Mouse (Mus musculus) forebrain, embryonic 14.5 days (tissue): ENCODE measurements around the gene 1600014C23Rik. TPM values are rescaled to one million over a fixed set of nuclear protein-coding genes. Genes with fewer than 3 reads are reported as not detected.

Experiments used
- ATAC-seq: fragments of 200-750 bp; cut with Nextera tagmentation; 2 replicates; pipeline ENCODE4 v1.8.0; 2017; ENCODE audit warnings: mild to moderate bottlenecking, moderate library complexity
- DNase-seq: peaks from one replicate; pipeline ENCODE4 v3.0.0-alpha.2; 2015; ENCODE audit warnings: low spot score
- H3K27ac ChIP-seq: fragments of 300-500 bp; sonication (generic); 2 replicates; pipeline ENCODE4 v1.5.1; 2014; ENCODE audit warnings: low read depth, mild to moderate bottlenecking, control low read depth, low read length, moderate library complexity
- H3K27me3 ChIP-seq: fragments of 300-500 bp; sonication (generic); replicated peaks from 2 replicates; pipeline ENCODE4 v1.6.1; 2014; ENCODE audit warnings: low read length, control low read depth, mixed read lengths; ENCODE audit not compliant: control insufficient read depth, insufficient read depth
- H3K36me3 ChIP-seq: fragments of 300-500 bp; sonication (generic); 2 replicates; pipeline ENCODE4 v1.6.1; 2014; ENCODE audit warnings: low read length, control low read depth; ENCODE audit not compliant: control insufficient read depth, insufficient read depth
- H3K4me1 ChIP-seq: fragments of 300-500 bp; sonication (generic); 2 replicates; pipeline ENCODE4 v1.6.1; 2014; ENCODE audit warnings: antibody characterized with exemption, low read length, control low read depth; ENCODE audit not compliant: control insufficient read depth, insufficient read depth
- H3K4me2 ChIP-seq: fragments of 300-500 bp; sonication (generic); 2 replicates; pipeline ENCODE4 v1.6.1; 2014; ENCODE audit warnings: mild to moderate bottlenecking, control low read depth, low read length
- H3K4me3 ChIP-seq: fragments of 300-500 bp; sonication (generic); 2 replicates; pipeline ENCODE4 v1.5.1; 2014; ENCODE audit warnings: low read depth, low read length, control low read depth
- H3K9ac ChIP-seq: fragments of 300-500 bp; sonication (generic); 2 replicates; pipeline ENCODE4 v1.6.1; 2014; ENCODE audit warnings: mild to moderate bottlenecking, low read length, control low read depth, moderate library complexity
- H3K9me3 ChIP-seq: fragments of 300-500 bp; sonication (generic); replicated peaks from 2 replicates; pipeline ENCODE4 v1.6.1; 2016; ENCODE audit warnings: low read length, control low read depth, mixed read lengths; ENCODE audit not compliant: control insufficient read depth
- WGBS: fragments of 180-500 bp; shearing (Covaris S2); extraction: QIAGEN DNeasy Blood & Tissue Kit; methylation state at CpG from one replicate; pipeline ENCODE4 v1.1.7; 2014; 5-methylcytosine and 5-hydroxymethylcytosine counted together
- polyA plus RNA-seq: library from polyadenylated mRNA; unstranded; fragments of >200 nt; fragmentation: Nextera tagmentation; extraction: Ambion mirVana; gene quantifications from 2 replicates; pipeline ENCODE4 v1.2.1, GENCODE M21; 2014

1600014C23Rik gene
- polyA plus RNA-seq, 1 experiment from 2014 or later, result 0.38 TPM

DNA sequence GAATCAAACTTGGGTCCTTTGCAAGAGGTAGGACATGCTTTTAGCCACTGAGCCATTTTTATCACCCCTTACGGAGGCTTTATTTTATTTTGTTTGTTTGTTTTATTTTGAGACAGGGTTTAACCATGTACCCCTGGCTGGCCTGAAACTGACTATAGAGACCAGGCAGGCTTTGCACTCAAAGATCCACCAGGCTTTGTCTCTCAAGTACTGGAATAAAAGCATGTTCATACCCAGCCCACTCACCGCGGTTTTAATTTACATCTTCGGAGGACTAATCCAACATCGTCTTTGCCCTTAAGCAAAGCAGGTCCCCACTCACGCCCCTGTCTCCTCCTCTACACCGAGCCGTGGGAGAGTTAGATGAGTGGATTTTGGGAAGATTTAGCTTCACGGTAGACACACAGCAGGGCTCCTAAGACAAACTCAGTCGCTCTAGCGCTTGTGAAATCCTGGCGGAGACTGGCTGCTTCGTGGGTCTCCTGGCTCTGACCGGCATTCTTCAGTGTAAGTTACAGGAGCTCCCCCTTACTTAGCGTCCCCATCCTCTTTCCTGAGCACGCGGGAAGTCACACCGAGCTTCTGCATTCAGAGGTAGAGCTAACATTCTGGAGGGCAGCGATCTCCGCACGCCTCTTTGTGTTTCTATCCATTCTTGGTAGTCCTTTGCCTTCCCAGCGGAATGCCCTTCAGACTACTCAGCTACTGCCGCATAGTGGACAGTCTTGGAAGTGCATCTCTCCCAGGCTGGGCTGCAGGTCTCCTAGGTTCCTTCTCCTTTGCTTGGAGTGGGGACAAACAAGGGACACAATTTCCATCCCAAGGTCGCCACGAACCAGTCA lies 9.7 kb downstream of the 1600014C23Rik start:
- DNase-seq, result peak; percentile 96
- 4% methylated on average over 25 of the region's 25 CpGs for WGBS
- H3K4me2 ChIP-seq, result peak overlapping the region; percentile 66
- no peaks in the 10 kb centered on the region for H3K9me3 ChIP-seq
- peak overlapping the region; percentile 81 for H3K27ac ChIP-seq
- peak; percentile 81 for ATAC-seq
- H3K4me1 ChIP-seq, result peaks cover 4% of the 10 kb centered on the region; the same call in 1 of the 2 replicates
- peak overlapping the region; percentile 46 for H3K4me3 ChIP-seq
- H3K36me3 ChIP-seq, result no peaks in the 10 kb centered on the region
- no peaks in the 10 kb centered on the region for H3K27me3 ChIP-seq
- H3K9ac ChIP-seq, result peak overlapping the region; percentile 86

DNA sequence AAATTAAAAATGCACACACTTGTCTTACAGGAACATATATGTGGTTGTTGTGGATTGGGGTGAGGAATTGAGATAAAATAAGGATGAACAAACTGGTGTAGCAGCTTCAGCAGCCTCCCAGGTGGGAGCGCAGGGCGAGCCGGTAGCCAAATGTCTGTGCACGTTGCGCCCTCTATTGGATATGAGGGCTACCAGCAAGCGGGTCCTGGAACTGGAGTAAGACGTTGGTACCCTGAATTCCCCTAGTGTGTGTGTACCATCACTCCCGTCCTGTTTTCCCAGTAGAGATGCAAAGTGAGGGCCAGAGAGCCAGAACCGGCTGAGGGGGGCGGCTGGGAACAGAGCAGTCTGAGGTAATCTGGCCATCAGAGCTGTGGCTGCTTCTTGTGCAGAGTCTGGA lies 15.3 kb downstream of the 1600014C23Rik start:
- Histone ChIP-seq H3K27me3 (no peaks in the 10 kb centered on the region), H3K4me1 (peaks cover 4% of the 10 kb centered on the region; the same call in 1 of the 2 replicates), H3K4me3 (no peak overlapping the region), H3K4me2 (no peak overlapping the region), H3K36me3 (no peaks in the 10 kb centered on the region), H3K27ac (no peak overlapping the region), H3K9ac (no peak overlapping the region), H3K9me3 (no peaks in the 10 kb centered on the region)
- DNase-seq (peak; percentile 73), ATAC-seq (peak; percentile 46)
- WGBS, result 9% methylated on average over 10 of the region's 10 CpGs

DNA sequence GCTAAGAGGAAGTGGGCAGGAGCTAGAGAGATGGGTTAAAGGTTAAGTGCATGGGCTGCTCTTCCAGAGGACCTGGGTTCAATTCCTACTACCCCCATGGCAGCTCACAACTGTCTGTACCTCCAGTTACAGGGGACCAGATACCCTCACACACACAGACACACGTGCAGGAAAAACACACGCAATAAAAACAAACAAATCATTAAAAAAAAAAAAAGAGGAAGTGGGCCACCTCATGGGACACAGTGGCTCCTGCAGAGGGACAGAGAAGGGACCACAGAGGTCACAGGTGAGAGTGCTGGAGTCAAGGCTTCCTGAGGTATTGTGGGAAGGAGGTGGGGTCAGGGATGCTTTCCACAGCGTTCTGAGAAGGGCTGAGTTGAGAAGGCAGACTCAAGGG lies 22.1 kb downstream of the 1600014C23Rik start:
- no peak overlapping the region for H3K4me3 ChIP-seq
- H3K36me3 ChIP-seq, result no peaks in the 10 kb centered on the region
- ATAC-seq (no peak), DNase-seq (no peak)
- H3K27me3 ChIP-seq, result no peaks in the 10 kb centered on the region
- no peak overlapping the region for H3K9ac ChIP-seq
- no peak overlapping the region for H3K4me2 ChIP-seq
- no peak overlapping the region for H3K27ac ChIP-seq
- WGBS, result 69% methylated on average over 3 of the region's 3 CpGs
- no peaks in the 10 kb centered on the region for H3K4me1 ChIP-seq
- no peaks in the 10 kb centered on the region for H3K9me3 ChIP-seq

DNA sequence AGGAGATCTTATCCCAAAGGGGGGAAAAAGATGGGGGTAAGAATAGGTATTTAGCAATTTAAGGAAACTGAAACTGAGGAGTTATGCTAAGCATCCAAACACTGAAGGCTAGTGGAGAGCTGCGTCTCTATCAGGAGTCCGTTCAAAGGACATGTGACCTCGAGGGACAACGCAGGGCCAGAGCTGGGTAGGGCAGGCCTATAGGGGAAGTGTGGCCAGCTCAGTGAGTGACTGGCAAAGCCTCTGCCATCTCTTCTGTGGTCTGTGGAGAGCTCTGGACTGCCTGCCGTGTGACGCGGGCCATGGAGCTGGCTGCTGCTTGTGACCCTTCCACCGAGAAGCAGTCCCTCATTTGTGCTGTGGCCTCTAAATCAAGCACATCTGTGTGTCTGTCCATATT lies 23.2 kb downstream of the 1600014C23Rik start:
- WGBS, result 82% methylated on average over 8 of the region's 8 CpGs

DNA sequence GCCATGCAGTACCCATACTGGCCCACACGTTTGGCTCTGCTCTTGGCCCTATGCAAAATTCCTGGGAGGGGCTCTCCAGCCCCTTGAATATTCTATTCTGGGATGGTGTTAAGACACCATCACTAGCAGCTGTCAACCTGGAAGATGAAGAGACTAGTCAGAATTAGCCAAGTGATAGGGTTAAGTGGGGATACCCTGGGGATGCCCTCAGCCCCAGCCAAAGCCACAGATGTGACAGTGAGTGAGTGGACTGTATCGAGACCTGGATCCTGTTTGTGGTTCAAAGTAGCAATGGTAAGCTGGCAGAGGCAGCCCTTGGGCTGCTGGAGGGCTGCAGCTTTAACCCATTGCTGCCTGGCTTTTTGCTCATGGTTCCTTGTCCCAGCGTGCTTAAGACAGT lies 23.8 kb downstream of the 1600014C23Rik start:
- Histone ChIP-seq H3K27me3 (no peaks in the 10 kb centered on the region), H3K9ac (no peak overlapping the region), H3K27ac (no peak overlapping the region), H3K9me3 (no peaks in the 10 kb centered on the region), H3K36me3 (no peaks in the 10 kb centered on the region), H3K4me1 (no peaks in the 10 kb centered on the region), H3K4me3 (no peak overlapping the region), H3K4me2 (no peak overlapping the region)
- WGBS, result 55% methylated on average over 3 of the region's 3 CpGs
- DNase-seq (no peak), ATAC-seq (no peak)

More for the DNA sequence above, 23.2 kb downstream of the 1600014C23Rik start:
- Histone ChIP-seq H3K27me3 (no peaks in the 10 kb centered on the region), H3K36me3 (no peaks in the 10 kb centered on the region), H3K27ac (no peak overlapping the region), H3K9me3 (no peaks in the 10 kb centered on the region), H3K4me2 (no peak overlapping the region), H3K4me1 (no peaks in the 10 kb centered on the region), H3K4me3 (no peak overlapping the region), H3K9ac (no peak overlapping the region)
- no peak for ATAC-seq
- no peak for DNase-seq

DNA sequence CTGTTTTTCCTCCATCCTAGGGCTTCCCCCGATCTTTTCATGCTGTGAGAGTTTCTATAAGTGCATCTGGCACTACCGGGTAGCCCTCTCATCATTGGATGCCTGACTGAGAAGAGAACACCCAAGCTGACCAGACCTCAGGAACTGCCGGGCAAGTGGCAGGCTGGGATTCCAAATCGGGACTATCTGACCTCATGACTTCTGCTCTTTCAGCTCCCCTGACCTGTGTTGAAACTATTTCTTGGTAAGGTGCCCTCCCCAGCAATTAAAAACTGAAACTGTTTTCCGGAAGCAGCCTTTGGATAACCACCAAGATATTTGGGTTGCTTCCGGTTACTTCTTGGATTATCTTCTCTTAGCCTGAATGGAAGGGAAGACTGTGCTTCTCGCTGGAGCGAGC lies 25.5 kb downstream of the 1600014C23Rik start:
- H3K4me2 ChIP-seq, result no peak overlapping the region
- no peaks in the 10 kb centered on the region for H3K4me1 ChIP-seq
- H3K27ac ChIP-seq, result no peak overlapping the region
- no peaks in the 10 kb centered on the region for H3K9me3 ChIP-seq
- no peak overlapping the region for H3K4me3 ChIP-seq
- H3K36me3 ChIP-seq, result no peaks in the 10 kb centered on the region
- DNase-seq (no peak), ATAC-seq (no peak)
- H3K9ac ChIP-seq, result no peak overlapping the region
- WGBS, result 87% methylated on average over 8 of the region's 8 CpGs
- no peaks in the 10 kb centered on the region for H3K27me3 ChIP-seq

DNA sequence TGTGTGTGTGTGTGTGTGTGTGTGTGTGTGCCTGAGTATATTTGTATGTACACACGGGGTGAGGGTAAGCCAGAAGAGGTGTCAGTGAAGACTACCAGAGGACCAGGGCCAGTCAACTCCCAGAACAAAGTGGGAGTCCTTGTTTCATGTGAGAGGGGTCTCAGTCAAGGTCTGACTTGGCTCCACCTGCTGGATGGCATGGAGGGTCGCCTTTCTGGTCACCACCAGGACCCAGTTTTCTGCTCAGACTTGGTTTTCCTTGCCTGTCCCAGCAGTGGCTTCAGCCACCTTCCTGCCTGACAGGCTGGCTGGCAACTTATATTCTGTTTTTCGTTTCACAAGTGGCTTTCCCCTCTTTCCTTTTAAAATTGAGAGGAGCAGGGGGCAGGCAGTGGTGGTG lies 26.3 kb downstream of the 1600014C23Rik start:
- H3K4me2 ChIP-seq, result no peak overlapping the region
- H3K9me3 ChIP-seq, result no peaks in the 10 kb centered on the region
- DNase-seq, result no peak
- no peak for ATAC-seq
- H3K27ac ChIP-seq, result no peak overlapping the region
- no peak overlapping the region for H3K4me3 ChIP-seq
- H3K9ac ChIP-seq, result no peak overlapping the region
- H3K4me1 ChIP-seq, result no peaks in the 10 kb centered on the region
- H3K27me3 ChIP-seq, result no peaks in the 10 kb centered on the region
- 42% methylated on average over 3 of the region's 3 CpGs for WGBS
- no peaks in the 10 kb centered on the region for H3K36me3 ChIP-seq

DNA sequence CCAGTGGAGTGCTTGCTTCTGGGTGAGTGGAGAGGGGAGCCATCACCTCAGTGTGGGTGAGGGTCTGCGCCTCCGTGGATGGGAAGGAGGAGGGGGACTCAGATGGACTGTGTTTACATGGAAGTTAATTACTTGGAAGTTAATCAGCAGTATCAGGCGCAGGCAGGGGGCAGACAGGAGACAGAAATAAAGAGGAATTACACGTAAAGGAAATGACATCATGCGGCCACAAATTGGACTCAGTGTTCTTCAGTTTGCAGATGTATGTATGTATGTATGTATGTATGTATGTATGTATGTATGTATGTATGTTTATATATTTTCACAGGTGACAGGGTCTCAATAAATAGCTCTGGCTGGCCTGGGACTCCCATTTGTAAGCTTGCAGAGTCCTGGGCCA lies 26.8 kb downstream of the 1600014C23Rik start:
- no peak overlapping the region for H3K4me2 ChIP-seq
- no peak for DNase-seq
- no peak overlapping the region for H3K9ac ChIP-seq
- no peak for ATAC-seq
- WGBS, result 64% methylated on average over 5 of the region's 5 CpGs
- no peak overlapping the region for H3K4me3 ChIP-seq
- H3K27me3 ChIP-seq, result no peaks in the 10 kb centered on the region
- H3K36me3 ChIP-seq, result no peaks in the 10 kb centered on the region
- no peaks in the 10 kb centered on the region for H3K9me3 ChIP-seq
- no peaks in the 10 kb centered on the region for H3K4me1 ChIP-seq
- no peak overlapping the region for H3K27ac ChIP-seq

DNA sequence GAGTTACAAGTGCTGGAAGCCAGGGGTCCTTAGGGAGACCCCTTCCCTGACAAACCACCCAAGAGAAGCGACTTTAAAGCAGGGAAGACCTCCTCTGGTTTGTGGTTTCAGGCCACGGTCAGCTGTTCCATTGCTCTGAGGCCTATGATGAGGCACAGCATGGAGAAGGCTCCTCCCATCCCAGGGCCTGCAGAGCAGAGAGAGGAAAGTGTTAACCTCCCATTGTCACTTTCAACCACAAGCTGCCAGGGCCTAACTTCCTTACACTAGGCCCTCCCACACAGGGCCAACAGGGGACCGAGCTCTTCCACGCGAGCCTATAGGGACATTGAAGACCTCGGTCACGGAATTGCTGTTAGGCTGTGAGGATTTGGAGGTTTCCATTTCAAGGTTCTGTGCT lies 30.5 kb downstream of the 1600014C23Rik start:
- no peaks in the 10 kb centered on the region for H3K9me3 ChIP-seq
- H3K27ac ChIP-seq, result no peak overlapping the region
- H3K4me2 ChIP-seq, result no peak overlapping the region
- H3K27me3 ChIP-seq, result no peaks in the 10 kb centered on the region
- no peaks in the 10 kb centered on the region for H3K4me1 ChIP-seq
- H3K36me3 ChIP-seq, result peaks cover 9% of the 10 kb centered on the region; the same call in 1 of the 2 replicates
- H3K9ac ChIP-seq, result no peak overlapping the region
- ATAC-seq (no peak), DNase-seq (no peak)
- WGBS, result 71% methylated on average over 7 of the region's 7 CpGs
- H3K4me3 ChIP-seq, result no peak overlapping the region
